Mouse (Mus musculus): Measurements from ENCODE around the gene Ccdc158. TPM values are rescaled to one million over a fixed set of nuclear protein-coding genes. Genes with fewer than 3 reads are reported as not detected.
A peak's percentile ranks its signal among the peaks of the same experiment; 100 is the strongest.

Ccdc158 gene
- polyA plus RNA-seq, 1 experiment from 2014 or later: 1.1 TPM

DNA sequence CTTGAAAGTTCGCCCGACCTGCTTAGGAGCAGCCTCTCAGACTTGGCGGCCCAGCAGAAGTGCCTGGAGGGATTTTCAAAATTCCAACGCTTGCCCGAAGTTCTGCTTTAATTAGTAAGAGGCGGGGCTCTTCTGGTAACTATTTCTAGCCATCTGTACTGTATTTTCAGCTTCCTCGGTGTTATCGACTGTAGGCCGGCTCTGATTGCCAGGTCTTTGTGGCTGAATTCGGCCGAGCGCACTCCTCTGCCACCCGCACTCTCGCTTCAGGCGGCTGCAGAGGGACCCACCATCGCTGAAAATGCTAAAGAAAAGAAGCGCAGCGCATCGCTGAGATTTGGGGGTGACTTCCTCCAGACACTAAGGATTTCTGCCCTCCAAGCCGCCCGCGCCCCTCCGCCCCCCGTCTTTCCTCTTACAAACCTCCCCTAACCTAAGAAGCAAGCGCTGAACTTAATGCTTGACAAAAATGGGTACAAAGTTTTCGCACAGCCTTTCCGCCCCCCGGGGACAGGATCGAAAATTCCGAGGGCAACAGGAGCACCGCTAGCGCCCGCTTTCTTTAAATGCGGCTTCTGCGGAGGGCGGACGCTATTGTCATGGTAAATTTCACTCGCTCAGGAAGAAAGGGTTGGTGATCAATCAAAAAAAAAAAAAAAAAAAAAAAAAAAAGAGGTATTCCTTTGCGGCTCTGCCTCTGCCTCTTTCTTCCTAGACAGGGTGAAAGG lies 7.7 kb upstream of the Ccdc158 start:
- H3K27me3 ChIP-seq (ENCODE audit: insufficient read depth, low read length): no peaks in the 10 kb centered on the region
- no peak for ATAC-seq (replicated peaks; ENCODE audit: low FRiP score, low read depth)
- no peak for TF ChIP-seq CTCF (IDR thresholded peaks at IDR 0.05; ENCODE audit: low read depth)
- H3K9ac ChIP-seq (ENCODE audit: low read depth, low read length): peak overlapping the region; percentile 60
- peak overlapping the region; percentile 34; the same call in 1 of the 2 replicates for H3K27ac ChIP-seq
- peak; percentile 63 for DNase-seq (ENCODE audit: low spot score)
- 0 out of 2 replicates have a peak, but pooled peaks cover 5% of the 10 kb centered on the region for H3K4me1 ChIP-seq (replicated peaks; ENCODE audit: insufficient read depth, low read length)
- H3K36me3 ChIP-seq (ENCODE audit: insufficient read depth, low read length): no peaks in the 10 kb centered on the region
- 3% methylated on average over 39 of the region's 39 CpGs for WGBS
- H3K9me3 ChIP-seq (replicated peaks; ENCODE audit: low read length): no peaks in the 10 kb centered on the region
- H3K4me3 ChIP-seq (replicated peaks; ENCODE audit: low read depth, low read length): peak overlapping the region; percentile 44
- H3K4me2 ChIP-seq (ENCODE audit: low read length): peak overlapping the region; percentile 96

DNA sequence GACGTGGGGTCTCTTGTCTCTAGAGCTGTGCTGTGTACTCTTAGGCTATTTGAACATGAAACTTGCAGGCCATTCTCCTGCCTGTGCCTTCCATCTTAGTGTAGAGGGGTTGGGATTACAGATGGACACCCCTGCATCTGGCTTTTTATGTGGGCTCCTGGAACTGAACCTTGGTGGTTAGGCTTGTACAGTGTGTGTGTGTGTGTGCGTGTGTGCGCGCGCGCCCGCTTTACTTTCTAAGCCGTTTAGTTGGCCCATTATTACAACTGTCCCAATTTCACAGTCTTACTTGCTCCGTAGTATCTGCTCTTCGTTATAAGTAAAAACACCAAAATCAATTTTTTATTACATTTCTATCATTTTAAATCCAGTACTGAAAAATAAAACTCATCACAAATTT lies 6.8 kb upstream of the Ccdc158 start:
- H3K9ac ChIP-seq (ENCODE audit: low read depth, low read length): no peak overlapping the region
- no peak overlapping the region for H3K4me3 ChIP-seq (replicated peaks; ENCODE audit: low read depth, low read length)
- H3K9me3 ChIP-seq (replicated peaks; ENCODE audit: low read length): no peaks in the 10 kb centered on the region
- ATAC-seq (replicated peaks; ENCODE audit: low FRiP score, low read depth) (no peak), DNase-seq (ENCODE audit: low spot score) (no peak)
- H3K36me3 ChIP-seq (ENCODE audit: insufficient read depth, low read length): no peaks in the 10 kb centered on the region
- 95% methylated on average over 10 of the region's 10 CpGs for WGBS
- H3K4me1 ChIP-seq (replicated peaks; ENCODE audit: insufficient read depth, low read length): 0 out of 2 replicates have a peak, but pooled peaks cover 5% of the 10 kb centered on the region
- TF ChIP-seq CTCF (IDR thresholded peaks at IDR 0.05; ENCODE audit: low read depth): no peak
- H3K4me2 ChIP-seq (ENCODE audit: low read length): no peak overlapping the region
- H3K27me3 ChIP-seq (ENCODE audit: insufficient read depth, low read length): no peaks in the 10 kb centered on the region
- no peak overlapping the region for H3K27ac ChIP-seq

DNA sequence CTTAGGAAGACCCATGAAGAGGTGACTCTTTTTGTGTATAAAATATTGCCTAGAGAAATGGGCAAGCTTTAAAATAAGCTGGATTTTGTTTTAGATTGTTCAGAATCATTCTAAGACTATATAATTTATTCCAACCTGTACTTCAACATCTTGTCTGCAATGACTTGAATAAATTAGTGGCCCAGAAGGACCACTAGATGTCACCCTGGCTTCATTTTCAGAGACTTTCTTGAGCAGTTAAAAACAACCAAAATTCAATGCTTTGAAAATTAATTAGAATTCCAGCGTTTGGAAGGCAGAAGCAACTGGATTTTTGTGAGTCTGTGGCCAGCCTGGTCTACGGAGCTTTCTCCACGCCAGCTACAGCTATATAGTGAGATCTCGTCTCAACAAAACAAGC lies 4.4 kb upstream of the Ccdc158 start:
- H3K9ac ChIP-seq (ENCODE audit: low read depth, low read length): no peak overlapping the region
- 0 out of 2 replicates have a peak, but pooled peaks cover 9% of the 10 kb centered on the region for H3K4me1 ChIP-seq (replicated peaks; ENCODE audit: insufficient read depth, low read length)
- no peaks in the 10 kb centered on the region for H3K27me3 ChIP-seq (ENCODE audit: insufficient read depth, low read length)
- no peak overlapping the region for H3K4me3 ChIP-seq (replicated peaks; ENCODE audit: low read depth, low read length)
- H3K4me2 ChIP-seq (ENCODE audit: low read length): no peak overlapping the region
- H3K9me3 ChIP-seq (replicated peaks; ENCODE audit: low read length): no peaks in the 10 kb centered on the region
- 36% methylated on average over 4 of the region's 4 CpGs for WGBS
- DNase-seq (ENCODE audit: low spot score): peak; percentile 90
- H3K27ac ChIP-seq: no peak overlapping the region
- no peaks in the 10 kb centered on the region for H3K36me3 ChIP-seq (ENCODE audit: insufficient read depth, low read length)
- ATAC-seq (replicated peaks; ENCODE audit: low FRiP score, low read depth): no peak
- TF ChIP-seq CTCF (IDR thresholded peaks at IDR 0.05; ENCODE audit: low read depth): peak; percentile 85

DNA sequence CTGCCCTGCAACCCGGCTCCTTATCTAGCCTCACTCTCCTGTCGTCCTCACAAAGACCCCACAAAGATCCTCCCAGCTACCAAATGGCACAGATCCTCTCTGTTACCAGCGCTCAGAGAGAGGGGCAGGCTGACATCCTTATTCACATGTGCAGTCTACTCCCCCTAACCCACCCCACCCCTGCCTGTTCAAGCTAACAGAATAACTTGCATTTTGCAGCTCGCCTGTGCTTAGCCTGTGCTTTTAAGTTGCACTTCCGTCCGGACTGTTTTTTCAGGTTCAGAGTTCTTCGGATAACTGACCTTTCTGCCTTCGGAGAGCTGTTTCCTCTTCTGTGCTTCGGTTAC lies 476 bp upstream of the Ccdc158 start:
- WGBS: under 1% methylated on average over 9 of the region's 9 CpGs
- 0 out of 2 replicates have a peak overlapping the region, but pooled peaks have one; percentile 23 for H3K9ac ChIP-seq (ENCODE audit: low read depth, low read length)

DNA sequence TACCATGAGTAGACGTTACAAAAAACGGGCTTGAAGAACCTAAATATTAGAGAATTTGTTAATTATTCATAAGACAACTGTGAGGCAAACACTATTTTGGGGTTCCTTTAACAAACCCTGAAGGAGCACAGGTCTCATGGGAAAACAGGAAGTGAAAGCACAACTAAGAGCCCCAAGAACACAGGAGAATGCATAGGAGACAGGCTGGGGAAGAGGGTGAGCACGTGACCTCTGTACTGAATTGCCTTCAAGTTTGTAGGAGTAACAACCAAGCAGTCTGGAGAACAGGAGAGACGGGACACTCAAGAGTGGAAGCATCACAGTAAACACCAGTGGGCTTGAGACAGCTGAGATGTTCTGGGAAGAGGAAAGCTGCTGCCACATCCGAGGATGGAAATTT lies 8.2 kb downstream of the Ccdc158 start:
- no peaks in the 10 kb centered on the region for H3K9me3 ChIP-seq (replicated peaks; ENCODE audit: low read length)
- no peak overlapping the region for H3K4me2 ChIP-seq (ENCODE audit: low read length)
- H3K36me3 ChIP-seq (ENCODE audit: insufficient read depth, low read length): no peaks in the 10 kb centered on the region
- WGBS: 70% methylated on average over 5 of the region's 5 CpGs
- H3K9ac ChIP-seq (ENCODE audit: low read depth, low read length): no peak overlapping the region
- ATAC-seq (replicated peaks; ENCODE audit: low FRiP score, low read depth) (no peak), DNase-seq (ENCODE audit: low spot score) (no peak)
- H3K27me3 ChIP-seq (ENCODE audit: insufficient read depth, low read length): no peaks in the 10 kb centered on the region
- no peak overlapping the region for H3K27ac ChIP-seq
- H3K4me1 ChIP-seq (replicated peaks; ENCODE audit: insufficient read depth, low read length): no peaks in the 10 kb centered on the region
- no peak overlapping the region for H3K4me3 ChIP-seq (replicated peaks; ENCODE audit: low read depth, low read length)
- no peak for TF ChIP-seq CTCF (IDR thresholded peaks at IDR 0.05; ENCODE audit: low read depth)

More for the DNA sequence above, 476 bp upstream of the Ccdc158 start:
- 0 out of 2 replicates have a peak, but pooled peaks cover 4% of the 10 kb centered on the region for H3K4me1 ChIP-seq (replicated peaks; ENCODE audit: insufficient read depth, low read length)
- H3K27me3 ChIP-seq (ENCODE audit: insufficient read depth, low read length): no peaks in the 10 kb centered on the region
- H3K4me2 ChIP-seq (ENCODE audit: low read length): peak overlapping the region; percentile 77
- DNase-seq (ENCODE audit: low spot score) (peak; percentile 46), ATAC-seq (replicated peaks; ENCODE audit: low FRiP score, low read depth) (no peak; the same call in 1 of the 2 replicates)
- peak overlapping the region; percentile 32 for H3K4me3 ChIP-seq (replicated peaks; ENCODE audit: low read depth, low read length)
- no peaks in the 10 kb centered on the region for H3K9me3 ChIP-seq (replicated peaks; ENCODE audit: low read length)
- H3K27ac ChIP-seq: no peak overlapping the region
- H3K36me3 ChIP-seq (ENCODE audit: insufficient read depth, low read length): no peaks in the 10 kb centered on the region
- no peak for TF ChIP-seq CTCF (IDR thresholded peaks at IDR 0.05; ENCODE audit: low read depth)

DNA sequence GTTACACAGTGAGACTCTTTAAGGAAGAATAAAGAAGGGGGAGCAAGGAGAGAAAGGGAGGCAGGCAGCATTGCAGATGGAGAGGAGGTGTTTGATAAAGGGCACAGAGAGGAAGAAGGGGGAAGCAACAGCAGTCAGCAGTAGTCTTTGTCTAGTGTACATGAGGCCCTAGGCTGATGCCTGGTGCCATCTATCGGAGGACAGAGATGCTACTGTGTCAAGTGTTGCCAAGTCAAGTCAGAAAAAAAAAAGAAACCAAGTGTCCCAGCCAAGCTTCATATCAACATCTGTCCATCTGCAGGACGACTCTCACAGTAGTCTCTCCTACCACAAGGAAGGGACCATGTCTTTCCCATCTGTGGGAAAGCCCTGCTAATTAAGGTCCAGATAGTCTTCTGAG lies 10.8 kb downstream of the Ccdc158 start:
- Histone ChIP-seq H3K4me3 (replicated peaks; ENCODE audit: low read depth, low read length) (no peak overlapping the region), H3K27me3 (ENCODE audit: insufficient read depth, low read length) (no peaks in the 10 kb centered on the region), H3K36me3 (ENCODE audit: insufficient read depth, low read length) (no peaks in the 10 kb centered on the region), H3K9ac (ENCODE audit: low read depth, low read length) (no peak overlapping the region), H3K4me1 (replicated peaks; ENCODE audit: insufficient read depth, low read length) (no peaks in the 10 kb centered on the region), H3K4me2 (ENCODE audit: low read length) (no peak overlapping the region), H3K9me3 (replicated peaks; ENCODE audit: low read length) (no peaks in the 10 kb centered on the region), H3K27ac (no peak overlapping the region)
- WGBS: 84% methylated on average over 2 of the region's 2 CpGs
- no peak for TF ChIP-seq CTCF (IDR thresholded peaks at IDR 0.05; ENCODE audit: low read depth)
- ATAC-seq (replicated peaks; ENCODE audit: low FRiP score, low read depth) (no peak), DNase-seq (ENCODE audit: low spot score) (no peak)
